Mouse (Mus musculus): ENCODE measurements around the gene Ngrn.

Ngrn gene

GRCm38 (mm10) chr7:80307766-80308165 is 46.8 kb downstream of the Ngrn start:
- no peak for DNase-seq (ENCODE audit: low spot score)

GRCm38 (mm10) chr7:80310771-80311170 is 49.8 kb downstream of the Ngrn start:
- no peak for DNase-seq (ENCODE audit: low spot score)

Measured in urinary bladder, postnatal 10 days (tissue).